Mouse (Mus musculus) ES-E14 (cell line): Measurements from ENCODE around the gene Gm15114. TPM values are rescaled to one million over a fixed set of nuclear protein-coding genes. Genes with fewer than 3 reads are reported as not detected.
"Not testable (repeated sequence)": the region's sequence is repeated elsewhere in the genome, so short reads cannot be mapped to it uniquely, and the experiment has no call there.

Source experiments
- DNase-seq: peaks from one replicate; pipeline ENCODE4 v3.0.0-alpha.2; 2013; ENCODE audit warnings: low read depth, low spot score
- H3K27ac ChIP-seq: 2 replicates; pipeline ENCODE4 v1.5.1; 2012; ENCODE audit warnings: low read depth, mild to moderate bottlenecking, low read length, moderate library complexity, mixed read lengths; ENCODE audit not compliant: poor library complexity, insufficient read depth, severe bottlenecking
- H3K36me3 ChIP-seq: 2 replicates; pipeline ENCODE4 v1.6.1; 2012; ENCODE audit warnings: mild to moderate bottlenecking, low read length, moderate library complexity, mixed read lengths; ENCODE audit not compliant: control insufficient read depth, poor library complexity, insufficient read depth, severe bottlenecking
- H3K4me1 ChIP-seq, 2 experiments: fragments of 150-350 bp in 1 of 2; sonication (generic) in 1 of 2; 2 replicates each; pipeline ENCODE4 v1.6.1; 2012; ENCODE audit warnings: low read length in 2 of 2, mild to moderate bottlenecking in 1 of 2, mixed read lengths in 1 of 2; ENCODE audit not compliant: control insufficient read depth in 2 of 2, insufficient read depth in 2 of 2, poor library complexity in 1 of 2
- H3K4me3 ChIP-seq, 2 experiments: fragments of 150-350 bp in 1 of 2; sonication (generic) in 1 of 2; 2 replicates each; pipeline ENCODE4 v1.5.1; 2012; ENCODE audit warnings: low read length in 2 of 2, low read depth in 1 of 2, mild to moderate bottlenecking in 1 of 2, mixed read lengths in 1 of 2; ENCODE audit not compliant: insufficient read depth in 1 of 2, poor library complexity in 1 of 2, severe bottlenecking in 1 of 2
- H3K9ac ChIP-seq: 2 replicates; pipeline ENCODE4 v1.6.1; 2012; ENCODE audit warnings: low read depth, mild to moderate bottlenecking, low read length, mixed read lengths; ENCODE audit not compliant: poor library complexity, insufficient read depth, severe bottlenecking
- H3K9me3 ChIP-seq: fragments of 150-350 bp; sonication (generic); 2 replicates; pipeline ENCODE4 v1.6.1; 2012; ENCODE audit warnings: low read depth, mild to moderate bottlenecking, low read length; ENCODE audit not compliant: control insufficient read depth, insufficient read depth
- in situ Hi-C, 2 experiments: fragments of 600-800 bp; cut with MboI; formaldehyde crosslinking; loops; one replicate each; pipeline ENCODE4 v1.15.1; 2025; ENCODE audit warnings: low sequenced_read_pairs in 2 of 2, inconsistent platforms in 1 of 2; ENCODE audit not compliant: unreplicated experiment in 2 of 2
- total RNA-seq: library from RNA; depleted of rRNA; stranded (reverse); fragments of 300-350 nt; gene quantifications from 2 replicates; pipeline ENCODE4 v1.2.3, GENCODE M21; 2012; rRNA removed

The Gm15114 gene
- not detected in 2 replicates for total RNA-seq

DNA sequence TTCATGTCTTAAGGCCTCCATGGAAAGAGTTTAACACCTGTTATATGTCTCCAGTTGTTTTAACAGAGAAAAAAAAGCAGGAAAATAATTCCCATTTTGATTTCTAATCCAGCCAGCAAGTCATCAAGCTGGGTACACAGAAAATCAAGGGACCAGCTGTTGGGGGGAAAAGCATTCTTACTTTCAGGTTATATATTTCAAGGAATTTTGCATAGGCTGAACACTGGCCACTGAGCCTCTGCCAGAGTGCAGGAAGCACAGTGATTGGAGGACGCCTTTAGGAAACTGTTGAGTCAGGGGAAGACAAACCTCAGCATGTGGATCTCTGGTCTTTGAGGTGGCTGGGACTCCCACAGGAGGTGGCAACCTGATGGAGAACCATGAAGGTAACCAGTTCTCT is at the start of gene Gm15114:
Gene Gm15114, plus strand, starts transcription at position 301 of the 400 bp plus-strand sequence.
- H3K4me1 ChIP-seq, H3K9ac ChIP-seq, H3K4me3 ChIP-seq, in situ Hi-C loops, DNase-seq, H3K36me3 ChIP-seq, H3K9me3 ChIP-seq, H3K27ac ChIP-seq: not testable (repeated sequence)

Other genes starting within 250 kb of the Gm15114 start
- not detected in 2 replicates for gene Gm8334, start 126.2 kb downstream of the Gm15114 start, total RNA-seq
- gene Gm15127, start 174.6 kb downstream of the Gm15114 start, total RNA-seq = 0.27 TPM in 1 of 2 replicates, not detected in the other